Mouse (Mus musculus): ENCODE results near the gene Stk25. TPM values are rescaled to one million over a fixed set of nuclear protein-coding genes. Genes with fewer than 3 reads are reported as not detected.
"Not testable (repeated sequence)": the region's sequence is repeated elsewhere in the genome, so short reads cannot be mapped to it uniquely, and the experiment has no call there.

Stk25 gene
- total RNA-seq (2014; fragmentation: Nextera tagmentation) (63.5 and 82.3 TPM in 2 replicates), total RNA-seq (2017) (50.4 and 60.8 TPM in 2 replicates)

- ATAC-seq (replicated peaks; ENCODE audit: low FRiP score, low TSS enrichment, poor library complexity, severe bottlenecking), result not testable (repeated sequence)
Measured at GRCm38 (mm10) chr1:93658559-93658958, at the start of gene Stk25. Stk25 (minus strand) TSS chr1:93658659.

DNA sequence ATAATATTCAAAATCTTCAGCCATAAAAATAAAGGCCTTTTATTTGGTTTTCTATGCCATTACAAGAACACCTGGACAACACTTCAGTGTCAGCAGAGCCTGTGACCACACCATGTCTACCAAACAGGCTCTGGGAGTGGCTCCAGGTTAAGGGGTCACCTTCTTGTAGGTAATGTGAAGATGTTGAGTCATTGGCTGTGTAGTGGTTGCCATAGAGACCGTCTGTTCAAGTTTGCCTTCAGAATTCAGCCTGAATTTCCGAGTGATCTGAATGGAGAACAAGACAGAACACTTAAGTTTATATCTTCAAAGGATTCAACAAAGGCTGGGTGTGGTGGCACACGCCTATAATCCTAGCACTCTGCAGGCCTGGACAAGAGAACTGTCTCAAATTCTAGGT, 46.9 kb upstream of the Stk25 start:
- ATAC-seq (replicated peaks; ENCODE audit: low FRiP score, low TSS enrichment, poor library complexity, severe bottlenecking), result no peak

DNA sequence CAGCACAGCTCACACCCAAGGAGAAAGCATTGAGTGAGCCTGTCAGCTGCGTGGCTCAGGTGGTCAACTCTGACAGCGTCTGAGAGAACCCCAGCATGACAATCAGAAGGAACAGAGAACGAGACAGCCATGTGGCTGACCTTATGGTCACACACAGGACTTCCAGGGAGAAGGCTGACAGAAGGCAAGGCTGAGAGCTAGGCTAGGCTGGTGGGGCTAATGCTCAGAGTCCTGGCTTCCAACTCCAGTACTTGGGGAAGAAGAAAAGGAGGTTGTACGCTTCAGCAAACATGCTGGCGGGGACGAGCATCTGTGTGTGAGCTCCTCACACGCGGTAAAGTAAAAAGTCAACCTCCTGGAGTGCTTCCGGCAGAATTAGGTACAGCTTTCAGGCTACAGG, 45.9 kb upstream of the Stk25 start:
- no peak for ATAC-seq (replicated peaks; ENCODE audit: low FRiP score, low TSS enrichment, poor library complexity, severe bottlenecking)

- ATAC-seq (replicated peaks; ENCODE audit: low FRiP score, low TSS enrichment, poor library complexity, severe bottlenecking), result no peak
Measured at GRCm38 (mm10) chr1:93703472-93704048, 45.1 kb upstream of the Stk25 start.

GRCm38 (mm10) chr1:93702106-93702505, 43.6 kb upstream of the Stk25 start:
- no peak for ATAC-seq (replicated peaks; ENCODE audit: low FRiP score, low TSS enrichment, poor library complexity, severe bottlenecking)

GRCm38 (mm10) chr1:93699159-93699558, 40.7 kb upstream of the Stk25 start:
- ATAC-seq (replicated peaks; ENCODE audit: low FRiP score, low TSS enrichment, poor library complexity, severe bottlenecking), result no peak

DNA sequence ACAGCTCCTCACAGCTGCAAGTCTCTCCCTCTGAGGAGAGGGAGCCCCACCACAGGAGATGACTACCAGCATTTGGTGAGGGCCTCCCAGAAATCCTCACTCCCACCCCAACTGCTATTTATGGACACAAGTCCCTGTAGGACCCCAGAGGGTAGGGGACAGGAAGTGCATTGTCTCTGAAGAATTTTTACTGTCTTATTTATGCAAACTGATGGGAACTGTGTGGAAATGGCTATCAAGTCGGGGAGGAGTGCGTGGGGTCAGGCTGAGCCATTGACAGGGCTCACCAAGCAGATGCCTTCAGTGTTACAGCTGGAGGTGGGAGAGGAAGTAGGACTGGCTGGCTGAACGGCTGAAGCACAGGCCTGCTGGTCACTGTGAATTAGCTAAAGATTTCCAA, 38.9 kb upstream of the Stk25 start:
- no peak for ATAC-seq (replicated peaks; ENCODE audit: low FRiP score, low TSS enrichment, poor library complexity, severe bottlenecking)

DNA sequence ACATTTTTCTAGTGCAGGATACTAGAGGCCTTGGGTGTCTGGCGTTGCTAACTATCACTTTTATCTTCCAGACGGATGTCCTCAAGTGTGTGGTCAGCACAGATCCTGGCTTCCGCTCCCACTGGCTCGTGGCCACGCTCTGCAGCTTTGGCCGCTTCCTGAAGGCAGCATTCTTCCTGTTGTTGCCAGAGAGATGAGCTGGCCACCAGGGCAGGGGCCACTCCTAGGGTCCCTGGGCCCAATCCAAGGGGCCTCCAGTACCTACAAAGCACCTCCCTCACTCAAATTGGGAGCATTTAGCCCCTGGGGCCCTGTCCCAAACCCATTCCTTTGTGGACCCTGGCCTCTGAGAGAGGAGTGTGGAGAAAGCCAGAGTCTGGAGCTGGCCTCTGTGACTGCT, 36.5 kb upstream of the Stk25 start:
- ATAC-seq (replicated peaks; ENCODE audit: low FRiP score, low TSS enrichment, poor library complexity, severe bottlenecking), result no peak

DNA sequence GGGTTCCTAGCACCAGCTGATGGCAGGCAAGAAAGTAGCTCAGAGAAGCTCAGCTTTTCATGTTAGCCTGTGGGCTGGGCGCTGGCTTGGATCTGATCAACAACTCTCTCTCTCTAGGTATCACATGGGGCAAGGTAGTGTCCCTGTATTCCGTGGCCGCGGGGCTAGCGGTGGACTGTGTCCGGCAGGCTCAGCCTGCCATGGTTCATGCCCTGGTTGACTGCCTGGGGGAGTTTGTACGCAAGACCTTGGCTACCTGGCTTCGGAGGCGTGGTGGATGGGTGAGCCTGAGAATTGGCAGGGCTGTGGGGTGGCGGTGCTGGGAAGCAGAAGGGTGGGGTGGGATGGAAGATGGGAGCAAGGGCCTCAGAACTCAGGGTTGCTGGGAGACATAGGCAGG, 35.5 kb upstream of the Stk25 start:
- ATAC-seq (replicated peaks; ENCODE audit: low FRiP score, low TSS enrichment, poor library complexity, severe bottlenecking), result no peak

GRCm38 (mm10) chr1:93693502-93693901, 35.0 kb upstream of the Stk25 start:
- ATAC-seq (replicated peaks; ENCODE audit: low FRiP score, low TSS enrichment, poor library complexity, severe bottlenecking), result no peak

- no peak for ATAC-seq (replicated peaks; ENCODE audit: low FRiP score, low TSS enrichment, poor library complexity, severe bottlenecking)
Measured at GRCm38 (mm10) chr1:93692773-93693172, 34.3 kb upstream of the Stk25 start.

DNA sequence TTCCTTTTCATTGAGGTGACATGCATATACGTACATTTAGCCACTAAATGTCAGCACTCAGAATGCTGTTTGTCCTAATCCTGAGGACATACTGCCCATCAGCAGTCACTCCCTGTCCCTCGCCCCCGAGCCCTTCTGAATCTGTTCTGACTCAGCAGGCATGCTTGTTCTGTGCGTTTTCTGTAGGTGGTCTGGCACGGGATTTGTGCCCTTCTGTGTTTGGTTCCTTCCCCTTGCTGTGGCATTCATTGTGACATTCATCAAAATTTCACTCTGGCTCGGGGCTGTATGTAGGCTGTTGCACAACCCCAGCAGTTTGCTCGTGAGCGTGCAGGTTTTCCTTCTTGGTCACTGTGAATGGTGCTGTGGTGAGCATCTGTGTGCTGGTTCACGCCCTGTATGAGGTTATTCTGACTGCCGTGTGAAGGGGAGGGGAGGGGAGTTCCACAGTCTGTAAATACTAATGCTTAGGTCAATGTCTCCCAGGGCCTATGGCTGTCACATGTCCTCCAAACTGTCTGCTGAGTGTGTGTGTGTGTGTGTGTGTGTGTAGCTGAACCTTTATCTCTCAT, 33.4 kb upstream of the Stk25 start:
- no peak for ATAC-seq (replicated peaks; ENCODE audit: low FRiP score, low TSS enrichment, poor library complexity, severe bottlenecking)

DNA sequence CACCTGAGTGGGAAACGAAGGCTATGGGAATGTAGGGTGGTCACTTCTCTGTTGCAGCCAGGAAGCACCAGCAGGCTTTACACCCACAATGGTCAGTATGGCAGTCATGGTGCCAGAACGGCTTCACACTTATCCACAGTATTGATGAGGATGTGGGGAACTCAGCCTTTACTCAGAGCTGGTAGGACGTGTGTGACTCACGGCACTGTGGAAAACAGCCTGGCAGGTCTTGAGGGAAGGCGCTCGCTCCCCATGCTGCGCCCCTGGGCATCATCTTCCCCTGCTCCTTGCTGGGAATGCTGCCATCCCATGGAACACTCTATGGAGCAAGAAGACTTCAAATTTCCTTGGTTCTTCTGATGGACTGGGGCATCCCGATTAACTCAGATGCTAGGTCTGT, 32.6 kb upstream of the Stk25 start:
- no peak for ATAC-seq (replicated peaks; ENCODE audit: low FRiP score, low TSS enrichment, poor library complexity, severe bottlenecking)

DNA sequence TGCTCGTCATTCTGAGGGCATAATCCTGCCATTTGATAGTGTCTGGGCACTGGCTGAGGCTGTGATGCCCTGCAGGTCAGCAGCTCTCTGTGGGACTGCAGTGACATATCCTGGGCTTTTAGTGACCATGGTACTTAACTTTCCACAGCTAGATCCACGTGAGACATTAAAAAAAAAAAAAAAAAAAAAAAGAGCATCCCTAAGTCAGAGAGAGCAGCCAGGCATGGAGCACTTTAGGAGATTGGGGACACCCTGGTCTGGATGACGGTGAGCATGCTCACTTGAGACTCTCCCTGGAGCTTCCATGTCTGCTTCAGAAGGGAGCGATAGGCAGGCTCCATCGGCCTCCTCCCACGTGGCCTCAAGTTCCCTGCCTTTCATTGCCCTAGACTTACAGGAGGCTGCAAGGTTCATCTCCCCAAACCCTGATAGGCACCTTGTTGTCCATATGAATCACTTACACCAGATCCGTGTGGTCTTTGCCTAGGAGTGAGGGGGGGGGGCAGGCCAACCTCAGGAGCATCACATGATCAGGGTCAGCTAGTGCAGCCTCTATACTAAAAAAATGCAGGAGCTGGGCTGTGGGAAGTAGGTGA, 31.5 kb upstream of the Stk25 start:
- ATAC-seq (replicated peaks; ENCODE audit: low FRiP score, low TSS enrichment, poor library complexity, severe bottlenecking), result no peak

- peak; percentile 43 for ATAC-seq (replicated peaks; ENCODE audit: low FRiP score, low TSS enrichment, poor library complexity, severe bottlenecking)
Measured at GRCm38 (mm10) chr1:93688154-93688553, 29.7 kb upstream of the Stk25 start.

- ATAC-seq (replicated peaks; ENCODE audit: low FRiP score, low TSS enrichment, poor library complexity, severe bottlenecking), result no peak
Measured at GRCm38 (mm10) chr1:93686961-93687320, 28.5 kb upstream of the Stk25 start.

- peak; percentile 58 for ATAC-seq (replicated peaks; ENCODE audit: low FRiP score, low TSS enrichment, poor library complexity, severe bottlenecking)
Measured at GRCm38 (mm10) chr1:93686245-93686960, 27.9 kb upstream of the Stk25 start.

GRCm38 (mm10) chr1:93685401-93686244, 27.2 kb upstream of the Stk25 start, which contains the start of gene Bok:
Bok (plus strand) TSS chr1:93685660.
- ATAC-seq (replicated peaks; ENCODE audit: low FRiP score, low TSS enrichment, poor library complexity, severe bottlenecking), result no peak

DNA sequence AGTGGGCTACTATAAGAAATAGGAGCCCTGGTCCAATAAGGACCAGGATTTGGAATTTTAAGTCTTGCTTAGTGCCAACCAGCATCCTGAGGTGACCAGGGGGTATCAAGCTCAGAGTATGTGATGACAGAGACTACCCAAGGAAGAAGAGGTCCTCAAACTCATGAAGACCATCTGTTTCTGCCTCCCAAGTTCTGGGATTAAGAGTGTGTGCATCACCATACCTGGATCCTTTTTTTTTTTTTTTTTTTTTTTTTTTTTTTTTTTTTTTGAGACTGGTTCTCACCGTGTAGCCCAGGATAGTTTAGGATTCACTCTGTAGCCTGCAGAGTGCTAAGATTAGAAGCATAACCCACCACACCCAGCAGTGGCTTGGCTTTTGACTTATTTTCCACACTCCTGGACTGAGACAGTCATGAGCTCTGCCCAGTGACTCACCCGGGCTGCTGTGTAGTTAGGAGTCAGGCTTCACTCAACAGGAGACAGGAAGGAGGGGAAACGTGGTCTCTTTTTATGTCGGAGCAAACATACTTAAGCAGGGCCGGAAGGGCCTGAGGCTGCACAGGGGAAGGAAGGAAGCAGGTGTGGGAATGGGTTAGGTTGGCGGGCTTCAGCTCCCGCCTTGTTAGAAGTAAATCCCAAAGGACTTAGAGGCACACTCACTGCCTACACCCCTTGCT, 21.6 kb upstream of the Stk25 start:
- ATAC-seq (replicated peaks; ENCODE audit: low FRiP score, low TSS enrichment, poor library complexity, severe bottlenecking), result peak; percentile 23; the same call in 1 of the 2 replicates
